Mouse (Mus musculus) small intestine, adult 2 months (tissue): ENCODE results near the gene Atf1.

Source experiments
- CTCF ChIP-seq: fragments of 200-500 bp; IDR thresholded peaks from 2 replicates; pipeline ENCODE4 v1.5.1; 2012; ENCODE audit warnings: low read depth, mild to moderate bottlenecking, control low read depth, inconsistent platforms, low read length, moderate library complexity, mixed read lengths; ENCODE audit not compliant: insufficient replicate concordance, insufficient read length; ENCODE audit errors: extremely low read depth
- POLR2A ChIP-seq: fragments of 200-500 bp; IDR thresholded peaks from 2 replicates; pipeline ENCODE4 v1.6.1; 2012; ENCODE audit warnings: low read depth, mild to moderate bottlenecking, control low read depth, inconsistent platforms, low read length, moderate library complexity

GRCm38 (mm10) chr15:100280626-100281025, 53.0 kb downstream of the Atf1 start, which contains the start of gene Tmprss12:
- TF ChIP-seq POLR2A (no peak), CTCF (no peak)
